Mouse (Mus musculus) embryonic facial prominence, embryonic 14.5 days (tissue): Measurements from ENCODE around the gene Stk24. TPM values are rescaled to one million over a fixed set of nuclear protein-coding genes. Genes with fewer than 3 reads are reported as not detected.

Experiments used
- ATAC-seq: fragments of 200-750 bp; cut with Nextera tagmentation; 2 replicates; pipeline ENCODE4 v1.8.0; 2017; ENCODE audit warnings: low read depth, moderate number of reproducible peaks, moderate TSS enrichment
- DNase-seq: peaks from one replicate; pipeline ENCODE4 v3.0.0-alpha.2; 2015; ENCODE audit warnings: low spot score
- H3K27ac ChIP-seq: fragments of 300-500 bp; sonication (generic); replicated peaks from 2 replicates; pipeline ENCODE4 v1.5.1; 2014; ENCODE audit warnings: low read depth, mild to moderate bottlenecking, low read length, moderate library complexity
- H3K27me3 ChIP-seq: fragments of 300-500 bp; sonication (generic); replicated peaks from 2 replicates; pipeline ENCODE4 v1.6.1; 2014; ENCODE audit warnings: low read length; ENCODE audit not compliant: control insufficient read depth, insufficient read depth
- H3K36me3 ChIP-seq: fragments of 300-500 bp; sonication (generic); 2 replicates; pipeline ENCODE4 v1.6.1; 2014; ENCODE audit warnings: low read length, mixed read lengths; ENCODE audit not compliant: control insufficient read depth, insufficient read depth
- H3K4me1 ChIP-seq: fragments of 300-500 bp; sonication (generic); 2 replicates; pipeline ENCODE4 v1.6.1; 2014; ENCODE audit warnings: antibody characterized with exemption, low read length; ENCODE audit not compliant: control insufficient read depth, insufficient read depth
- H3K4me2 ChIP-seq: fragments of 300-500 bp; sonication (generic); 2 replicates; pipeline ENCODE4 v1.6.1; 2014; ENCODE audit warnings: low read depth, mild to moderate bottlenecking, low read length, moderate library complexity, mixed read lengths
- H3K4me3 ChIP-seq: fragments of 300-500 bp; sonication (generic); 2 replicates; pipeline ENCODE4 v1.5.1; 2014; ENCODE audit warnings: low read depth, mild to moderate bottlenecking, low read length
- H3K9ac ChIP-seq: fragments of 300-500 bp; sonication (generic); 2 replicates; pipeline ENCODE4 v1.6.1; 2014; ENCODE audit warnings: low read depth, mild to moderate bottlenecking, low read length, moderate library complexity, mixed read lengths
- H3K9me3 ChIP-seq: fragments of 300-500 bp; sonication (generic); 2 replicates; pipeline ENCODE4 v1.6.1; 2016; ENCODE audit warnings: low read length; ENCODE audit not compliant: control insufficient read depth
- WGBS: fragments of 180-500 bp; shearing (Covaris S2); extraction: QIAGEN DNeasy Blood & Tissue Kit; methylation state at CpG from one replicate; pipeline ENCODE4 v1.1.7; 2014; 5-methylcytosine and 5-hydroxymethylcytosine counted together
- polyA plus RNA-seq: library from polyadenylated mRNA; unstranded; fragments of >200 nt; fragmentation: Nextera tagmentation; extraction: Ambion mirVana; gene quantifications from 2 replicates; pipeline ENCODE4 v1.2.1, GENCODE M21; 2014

Stk24 gene
- polyA plus RNA-seq, 1 experiment from 2014 or later, result 38.9 TPM

DNA sequence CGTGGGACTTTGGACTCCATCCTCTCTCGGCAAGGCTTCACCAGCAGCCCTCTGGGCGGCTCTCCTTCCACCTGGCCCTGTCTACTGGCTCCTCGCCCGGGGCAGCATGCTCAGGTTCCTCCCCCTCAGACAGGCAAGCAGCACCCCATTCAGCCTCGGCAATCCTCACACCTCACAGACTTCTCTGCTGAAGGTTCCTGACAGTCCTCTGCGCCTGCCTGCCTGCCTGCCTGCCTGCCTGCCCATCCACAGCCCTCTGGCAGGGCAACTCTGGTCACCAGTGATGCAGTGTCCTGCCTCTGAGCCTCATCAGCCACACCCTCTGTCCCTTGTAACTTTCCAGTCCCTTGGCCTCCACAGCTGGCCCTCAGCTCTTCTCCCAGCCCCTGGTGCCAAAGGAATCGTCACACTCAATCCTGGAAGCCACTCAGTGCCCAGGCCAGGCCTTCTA, 39.8 kb downstream of the Stk24 start:
- Histone ChIP-seq H3K9me3 (no peaks in the 10 kb centered on the region), H3K27ac (no peak overlapping the region), H3K4me3 (no peak overlapping the region), H3K27me3 (no peaks in the 10 kb centered on the region), H3K4me1 (peaks cover 18% of the 10 kb centered on the region; the same call in 1 of the 2 replicates), H3K36me3 (peaks cover 25% of the 10 kb centered on the region), H3K4me2 (no peak overlapping the region), H3K9ac (no peak overlapping the region)
- no peak for DNase-seq
- 76% methylated on average over 7 of the region's 8 CpGs for WGBS
- peak; percentile 35; the same call in 1 of the 2 replicates for ATAC-seq

- ATAC-seq, result 0 out of 2 replicates have a peak, but pooled peaks have one; percentile 11
Measured at GRCm38 (mm10) chr14:121338819-121339573, 40.8 kb downstream of the Stk24 start.

GRCm38 (mm10) chr14:121330090-121330408, 49.8 kb downstream of the Stk24 start:
- DNase-seq, result no peak
- H3K36me3 ChIP-seq, result peaks cover 7% of the 10 kb centered on the region; the same call in 1 of the 2 replicates
- H3K4me2 ChIP-seq, result no peak overlapping the region
- no peak overlapping the region for H3K27ac ChIP-seq
- no peak overlapping the region for H3K9ac ChIP-seq
- H3K27me3 ChIP-seq, result no peaks in the 10 kb centered on the region
- H3K4me1 ChIP-seq, result peaks cover 8% of the 10 kb centered on the region
- ATAC-seq, result no peak
- H3K9me3 ChIP-seq, result no peaks in the 10 kb centered on the region
- no peak overlapping the region for H3K4me3 ChIP-seq
- 78% methylated on average over 3 of the region's 3 CpGs for WGBS

More at GRCm38 (mm10) chr14:121338819-121339573, 40.8 kb downstream of the Stk24 start:
- no peaks in the 10 kb centered on the region for H3K9me3 ChIP-seq
- H3K27ac ChIP-seq, result 0 out of 2 replicates have a peak overlapping the region, but pooled peaks have one; percentile 8
- no peak overlapping the region for H3K4me3 ChIP-seq
- H3K9ac ChIP-seq, result no peak overlapping the region
- H3K36me3 ChIP-seq, result peaks cover 31% of the 10 kb centered on the region
- DNase-seq, result no peak
- no peaks in the 10 kb centered on the region for H3K27me3 ChIP-seq
- WGBS, result 79% methylated on average over 18 of the region's 18 CpGs
- peaks cover 14% of the 10 kb centered on the region; the same call in 1 of the 2 replicates for H3K4me1 ChIP-seq
- H3K4me2 ChIP-seq, result no peak overlapping the region

DNA sequence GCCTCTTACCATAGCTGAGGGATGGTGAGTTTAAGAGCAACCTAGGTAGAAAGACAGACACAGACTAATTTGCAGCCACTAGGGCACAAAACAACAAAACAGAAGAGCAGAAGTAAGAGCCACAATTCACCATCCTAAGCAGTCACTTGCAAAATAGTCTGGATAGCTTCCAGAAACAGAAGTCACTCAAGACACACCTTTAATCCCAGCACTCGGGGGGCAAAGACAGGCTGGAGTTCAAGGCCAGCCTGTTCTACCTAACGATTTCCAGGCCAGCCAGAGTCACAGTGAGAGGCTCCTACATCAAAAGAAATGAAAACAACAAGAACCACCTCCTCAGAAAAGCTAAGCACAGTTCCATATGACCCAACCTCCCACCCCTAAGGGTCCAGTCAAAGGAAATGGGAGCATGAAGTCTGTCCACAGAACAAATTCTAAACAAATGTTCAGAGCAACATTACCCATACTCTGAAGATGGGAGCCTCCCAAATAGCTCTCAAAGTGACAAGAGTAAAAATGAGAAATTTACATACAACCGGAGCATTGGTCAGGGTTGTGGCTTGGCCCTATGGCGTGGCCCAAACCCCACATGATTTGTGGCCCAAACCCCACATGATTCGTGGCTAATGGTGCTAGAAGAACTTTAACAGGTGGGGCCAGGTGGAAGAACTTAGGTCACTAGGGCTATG, 50.3 kb downstream of the Stk24 start:
- H3K4me3 ChIP-seq, result no peak overlapping the region
- no peak overlapping the region for H3K27ac ChIP-seq
- H3K4me2 ChIP-seq, result no peak overlapping the region
- no peak overlapping the region for H3K9ac ChIP-seq
- ATAC-seq (no peak), DNase-seq (no peak)
- peaks cover 10% of the 10 kb centered on the region for H3K4me1 ChIP-seq
- H3K27me3 ChIP-seq, result no peaks in the 10 kb centered on the region
- 53% methylated on average over 5 of the region's 5 CpGs for WGBS
- H3K9me3 ChIP-seq, result no peaks in the 10 kb centered on the region
- peaks cover 2% of the 10 kb centered on the region; the same call in 1 of the 2 replicates for H3K36me3 ChIP-seq

DNA sequence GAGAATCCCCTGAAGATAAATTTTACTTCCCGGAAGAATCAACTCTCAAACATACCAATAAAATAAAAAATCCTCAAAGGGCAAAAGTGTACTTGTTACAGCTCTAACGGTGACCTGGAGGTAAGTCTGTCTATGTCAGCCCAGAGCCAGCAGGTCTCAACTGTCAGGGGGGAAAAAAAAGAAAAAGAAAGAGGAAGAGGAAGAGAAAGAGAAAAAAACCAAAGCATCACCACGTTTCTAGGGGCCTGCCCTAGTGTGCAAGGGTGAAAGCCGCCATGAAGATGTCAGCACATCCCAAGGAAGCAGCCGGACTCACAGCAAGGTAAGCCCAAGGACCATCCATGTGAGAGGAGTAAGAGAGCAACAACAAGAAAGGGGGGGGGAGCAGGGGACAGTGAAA, 50.9 kb downstream of the Stk24 start:
- no peak overlapping the region for H3K27ac ChIP-seq
- H3K9me3 ChIP-seq, result no peaks in the 10 kb centered on the region
- peaks cover 10% of the 10 kb centered on the region for H3K4me1 ChIP-seq
- no peak overlapping the region for H3K9ac ChIP-seq
- H3K4me2 ChIP-seq, result no peak overlapping the region
- DNase-seq (no peak), ATAC-seq (no peak)
- H3K27me3 ChIP-seq, result no peaks in the 10 kb centered on the region
- no peak overlapping the region for H3K4me3 ChIP-seq
- no peaks in the 10 kb centered on the region for H3K36me3 ChIP-seq
- 73% methylated on average over 5 of the region's 5 CpGs for WGBS

DNA sequence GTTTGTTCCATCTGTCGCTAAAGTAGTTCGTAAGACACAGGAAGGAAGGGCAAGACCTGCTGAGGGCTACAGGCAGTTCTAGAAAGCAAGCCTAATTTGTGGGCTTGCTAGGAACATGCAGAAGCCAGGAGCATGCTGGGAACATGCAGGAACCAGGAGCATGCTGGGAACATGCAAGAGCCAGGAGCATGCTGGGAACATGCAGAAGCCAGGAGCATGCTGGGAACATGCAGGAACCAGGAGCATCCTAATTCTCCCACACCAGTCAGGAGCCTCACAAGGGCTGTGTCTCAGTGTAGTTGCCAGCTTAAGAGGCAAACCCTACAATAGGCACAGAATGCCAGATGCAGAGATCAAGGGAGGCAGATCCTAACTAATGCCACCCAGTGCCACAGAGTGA, 53.4 kb downstream of the Stk24 start:
- Histone ChIP-seq H3K27me3 (no peaks in the 10 kb centered on the region), H3K4me1 (peaks cover 14% of the 10 kb centered on the region), H3K9ac (no peak overlapping the region), H3K4me3 (no peak overlapping the region), H3K36me3 (no peaks in the 10 kb centered on the region), H3K4me2 (no peak overlapping the region), H3K27ac (no peak overlapping the region), H3K9me3 (no peaks in the 10 kb centered on the region)
- DNase-seq (no peak), ATAC-seq (no peak)
- 83% methylated on average over 2 of the region's 2 CpGs for WGBS

DNA sequence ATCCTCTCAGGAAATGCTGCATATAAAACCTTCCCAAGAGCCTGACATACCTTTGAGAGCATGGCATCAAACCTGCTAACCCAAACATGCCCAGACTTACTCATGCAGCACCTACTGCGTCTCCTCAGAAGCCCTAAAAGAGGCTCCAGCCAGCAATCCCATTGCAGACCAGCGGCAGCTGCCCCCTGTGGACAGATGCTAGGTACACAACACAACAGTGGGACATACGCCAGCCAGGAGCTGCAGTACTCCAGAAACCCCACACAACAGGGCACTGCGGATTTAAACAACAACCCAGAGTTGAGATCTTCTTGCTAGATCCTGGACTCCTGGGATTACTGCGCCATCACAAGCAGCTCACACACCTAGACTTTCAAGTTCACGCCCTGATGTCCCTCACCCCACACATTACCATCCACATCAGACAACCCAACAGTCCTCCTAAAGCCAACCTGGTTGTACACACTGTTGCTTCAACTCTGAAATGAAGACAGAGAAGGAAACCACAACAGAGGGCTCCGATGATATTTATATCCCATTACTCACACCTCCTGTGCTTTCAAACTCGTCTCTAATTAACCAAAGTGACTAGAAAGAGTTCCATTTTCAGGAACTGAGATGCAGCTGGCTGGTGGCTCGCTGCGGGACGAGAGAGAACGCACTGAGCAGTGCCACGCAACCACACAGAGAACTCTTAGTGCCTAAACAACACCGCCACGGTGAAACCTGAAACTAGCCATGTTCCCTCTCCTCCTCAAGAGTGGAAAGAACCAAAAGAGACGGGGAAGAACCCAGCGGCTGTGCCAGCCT, 55.1 kb downstream of the Stk24 start:
- Histone ChIP-seq H3K27ac (no peak overlapping the region), H3K9me3 (peaks cover 4% of the 10 kb centered on the region), H3K9ac (no peak overlapping the region), H3K27me3 (no peaks in the 10 kb centered on the region), H3K36me3 (no peaks in the 10 kb centered on the region), H3K4me2 (no peak overlapping the region), H3K4me1 (peaks cover 14% of the 10 kb centered on the region), H3K4me3 (no peak overlapping the region)
- no peak for DNase-seq
- no peak for ATAC-seq
- 68% methylated on average over 17 of the region's 17 CpGs for WGBS

DNA sequence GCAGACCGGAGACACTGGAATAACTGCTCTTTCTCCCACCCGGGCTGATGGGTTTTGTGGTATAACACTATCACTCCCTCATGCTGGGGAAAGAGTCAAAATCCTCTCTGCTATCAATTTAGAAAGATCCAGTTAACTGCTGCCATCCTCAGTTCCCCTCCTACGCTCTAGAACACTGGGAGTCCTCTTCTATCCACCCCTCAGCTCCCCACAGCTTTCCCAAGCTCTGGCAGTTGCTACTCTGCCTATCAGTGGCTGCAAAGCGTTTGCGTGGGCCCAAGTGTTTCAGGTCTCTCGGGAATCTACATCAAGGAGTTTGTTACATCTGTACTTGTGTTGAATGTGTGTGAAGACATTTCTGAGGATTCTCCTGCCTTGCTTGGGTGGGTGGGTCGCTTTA, 57.2 kb downstream of the Stk24 start:
- H3K9me3 ChIP-seq, result peaks cover 4% of the 10 kb centered on the region
- no peaks in the 10 kb centered on the region for H3K36me3 ChIP-seq
- ATAC-seq (no peak), DNase-seq (no peak)
- H3K9ac ChIP-seq, result no peak overlapping the region
- 60% methylated on average over 7 of the region's 7 CpGs for WGBS
- no peak overlapping the region for H3K27ac ChIP-seq
- H3K4me1 ChIP-seq, result peaks cover 17% of the 10 kb centered on the region
- H3K27me3 ChIP-seq, result no peaks in the 10 kb centered on the region
- H3K4me2 ChIP-seq, result no peak overlapping the region
- H3K4me3 ChIP-seq, result no peak overlapping the region
